Mouse (Mus musculus): Measurements from ENCODE around the gene Arid5b.
A peak's percentile ranks its signal among the peaks of the same experiment; 100 is the strongest.

The Arid5b gene

DNA sequence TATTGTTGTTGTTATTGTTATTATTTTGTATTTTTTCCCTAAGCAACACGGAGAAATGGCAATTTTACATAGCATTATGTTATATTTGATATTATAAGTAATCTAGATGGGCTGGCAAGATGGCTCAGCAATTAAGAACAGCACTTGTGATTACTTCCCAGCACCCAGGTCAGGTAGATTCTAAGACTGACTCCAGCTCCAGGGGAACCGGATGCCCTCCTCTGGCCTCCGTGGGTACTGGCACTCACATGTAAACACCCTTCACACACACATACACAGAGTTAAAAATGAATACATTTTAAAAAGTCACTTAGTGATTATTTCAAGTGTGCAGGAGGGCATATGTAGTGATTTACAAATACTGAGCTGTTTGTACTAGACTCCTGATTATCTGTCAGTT lies 190.8 kb downstream of the Arid5b start:
- no peak for DNase-seq (ENCODE audit: low spot score in 2 of 2)

- no peak for DNase-seq (ENCODE audit: low spot score in 2 of 2)
These were observed 191.6 kb downstream of the Arid5b start for GRCm38 (mm10) chr10:68086973-68087372.

- DNase-seq (ENCODE audit: low spot score in 2 of 2) = no peak
These were observed 193.0 kb downstream of the Arid5b start for GRCm38 (mm10) chr10:68085574-68085973.

DNA sequence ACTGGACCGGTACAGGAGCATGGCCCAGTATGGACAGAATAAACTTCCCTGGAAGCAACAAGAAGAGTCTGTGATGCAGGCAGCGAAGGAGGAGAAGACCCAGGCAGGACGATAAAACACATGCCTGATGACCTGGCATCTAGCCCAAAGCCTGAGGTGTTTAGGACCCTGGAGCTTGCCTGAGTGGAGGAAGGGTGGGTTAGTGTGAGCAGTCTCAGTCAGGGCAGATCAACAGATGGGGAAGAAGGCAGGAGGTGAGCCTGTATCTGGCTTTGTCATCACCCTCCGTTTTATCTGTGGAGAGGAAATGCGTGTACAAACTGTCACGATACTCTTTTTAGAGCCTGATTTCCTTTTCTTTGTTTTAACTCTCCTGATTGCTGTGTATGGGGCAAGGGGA lies 196.8 kb downstream of the Arid5b start:
- no peak for DNase-seq (ENCODE audit: low spot score in 2 of 2)

DNA sequence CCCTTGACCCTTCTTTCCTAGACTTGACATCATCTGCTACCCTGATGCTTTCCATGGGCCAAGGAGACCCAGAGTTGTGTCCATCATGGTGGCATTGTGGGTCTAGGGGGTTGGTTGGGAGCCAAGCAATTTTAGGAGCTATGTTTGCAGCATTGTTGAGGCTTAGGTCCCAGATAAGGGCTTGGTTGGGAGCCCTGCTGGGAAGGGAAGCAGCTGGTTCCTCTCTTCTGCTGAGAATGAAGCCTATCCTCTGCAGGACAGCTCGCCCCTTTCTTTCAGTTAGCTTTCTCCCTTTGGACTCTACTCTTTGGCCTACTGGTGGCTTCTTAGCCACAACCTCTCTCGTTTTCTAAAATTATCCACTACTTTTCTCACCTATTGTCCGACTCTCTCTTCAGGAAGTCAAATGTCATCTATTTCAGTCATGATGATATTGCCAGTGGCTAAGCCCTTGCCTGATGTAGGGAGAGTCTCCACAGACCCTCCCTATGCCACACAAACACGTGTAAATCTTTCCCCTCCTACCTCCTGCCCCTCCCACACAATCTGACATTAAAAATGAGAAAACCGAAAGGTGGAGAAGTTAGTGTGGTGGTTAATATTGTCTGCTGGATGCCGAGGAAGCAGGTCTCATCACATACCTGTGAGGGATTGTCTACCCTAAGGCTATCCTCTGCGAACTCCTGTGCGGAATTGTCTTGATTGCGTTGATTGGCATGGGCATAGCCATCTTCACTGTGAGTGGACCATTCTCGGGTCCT lies 198.4 kb downstream of the Arid5b start:
- no peak for DNase-seq (ENCODE audit: low spot score in 2 of 2)

DNA sequence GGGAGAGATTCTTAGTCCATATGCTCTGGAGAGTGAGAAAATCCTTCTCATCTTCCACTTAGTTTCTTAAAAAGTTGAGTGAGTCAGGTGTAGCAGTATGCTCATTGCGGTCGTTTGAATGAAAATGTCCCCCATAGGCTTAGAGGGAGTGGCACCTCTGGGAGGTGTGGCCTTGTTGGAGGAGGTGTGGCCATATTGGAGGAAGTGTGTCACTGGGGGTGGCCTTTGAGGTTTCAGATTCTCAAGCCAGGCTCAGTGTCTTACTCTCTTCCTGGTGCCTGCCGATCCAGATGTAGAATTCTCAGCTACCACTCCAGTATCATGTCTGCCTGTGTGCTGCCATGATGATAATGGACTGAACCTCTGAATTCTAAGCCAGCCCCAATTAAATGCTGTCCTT lies 199.8 kb downstream of the Arid5b start:
- DNase-seq (ENCODE audit: low spot score in 2 of 2) = no peak

DNA sequence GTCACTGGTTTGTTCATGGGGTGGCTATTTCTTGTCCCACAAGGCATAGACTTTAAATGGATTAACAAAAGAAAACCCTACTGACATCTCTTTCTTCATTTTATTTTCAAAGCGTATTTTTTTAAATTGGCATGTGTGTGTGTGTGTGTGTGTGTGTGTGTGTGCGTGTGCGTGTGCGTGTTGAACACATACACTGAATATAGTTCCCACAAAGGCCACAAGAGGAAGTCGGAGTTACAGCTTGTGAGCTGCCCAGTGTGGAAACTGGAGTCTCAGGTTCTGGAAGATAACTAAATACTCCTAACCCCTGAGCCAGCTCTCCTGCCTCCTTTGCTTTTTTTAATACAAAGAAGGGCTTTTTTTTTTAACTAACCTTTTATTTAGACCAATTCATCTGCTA lies 203.4 kb downstream of the Arid5b start:
- no peak for DNase-seq (ENCODE audit: low spot score in 2 of 2)

DNA sequence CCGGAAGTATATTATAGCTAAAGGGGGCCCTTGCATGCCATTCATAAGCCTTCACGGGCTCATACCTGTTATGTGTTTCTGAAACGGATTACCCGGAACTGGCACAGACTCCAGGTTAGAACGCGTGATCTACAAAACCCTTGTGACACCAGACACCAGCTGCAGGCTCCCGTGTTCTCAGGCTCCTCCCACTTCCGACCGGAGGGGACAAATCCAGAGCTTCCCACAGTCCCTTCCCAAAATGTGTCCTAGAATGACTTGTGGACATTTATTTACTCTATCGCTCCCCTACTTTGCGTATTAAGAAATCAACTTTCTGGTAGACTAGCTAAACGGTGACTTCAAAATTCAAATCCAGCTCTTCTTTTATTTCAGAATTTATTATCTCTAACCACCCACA lies 204.2 kb downstream of the Arid5b start:
- DNase-seq (ENCODE audit: low spot score in 2 of 2) = no peak

DNA sequence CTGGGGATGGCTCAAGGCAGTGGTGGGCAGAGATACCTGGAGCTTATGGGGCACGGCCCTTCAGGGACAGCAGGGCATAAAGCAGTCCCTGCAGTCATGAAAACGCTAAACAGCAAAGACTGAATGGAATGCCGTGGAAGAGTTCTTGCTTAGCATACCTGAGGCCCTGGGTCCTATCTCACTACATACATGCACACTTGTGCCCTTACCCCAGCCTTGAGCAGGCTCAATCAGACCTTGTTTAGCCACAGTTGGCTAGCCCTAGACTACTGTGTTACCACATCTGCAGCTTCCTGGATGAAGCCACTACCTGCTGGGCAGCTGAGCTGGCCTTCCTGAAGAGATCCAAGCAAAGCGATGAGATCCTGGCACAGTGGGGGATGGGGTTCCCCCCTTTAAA lies 205.9 kb downstream of the Arid5b start:
- no peak for DNase-seq (ENCODE audit: low spot score in 2 of 2)

DNA sequence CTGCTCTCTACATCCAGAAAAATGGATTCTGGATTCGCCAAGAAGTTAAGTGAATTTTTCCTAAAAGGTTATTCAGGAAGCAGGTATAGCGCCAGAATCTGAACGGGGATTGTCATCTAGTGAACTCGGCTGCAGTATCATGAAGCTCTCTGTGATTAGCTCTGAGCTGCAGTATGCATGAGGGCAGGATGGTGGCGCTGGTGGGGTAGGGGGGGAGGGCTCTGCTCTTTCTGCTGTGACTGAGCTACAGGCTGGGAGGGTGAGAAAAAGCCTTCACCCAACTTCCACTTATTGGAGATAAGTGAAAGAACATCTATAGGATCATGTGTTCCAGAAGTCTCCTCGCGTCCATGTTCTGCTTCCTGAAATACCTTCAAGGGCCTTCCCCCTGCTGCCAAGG lies 207.5 kb downstream of the Arid5b start:
- DNase-seq (ENCODE audit: low spot score in 2 of 2) = no peak

DNA sequence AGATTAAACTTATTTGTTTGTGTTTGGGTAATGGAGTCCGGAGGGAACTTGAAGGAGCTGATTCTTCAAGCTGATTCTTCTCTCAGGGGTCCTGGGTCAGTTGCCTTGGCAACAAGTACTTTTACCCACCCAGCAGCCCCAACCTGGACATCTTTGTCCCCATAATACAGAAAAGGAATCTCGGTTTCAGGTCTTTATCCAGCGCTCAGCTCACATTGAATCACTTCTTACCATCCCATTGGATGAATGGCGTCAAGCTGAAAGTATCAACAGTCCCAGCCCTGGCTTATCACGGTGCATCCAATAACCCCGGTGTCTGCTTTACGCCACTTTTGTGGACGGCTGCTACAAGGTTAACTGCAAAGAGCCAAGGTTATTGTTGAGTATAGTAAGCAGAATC lies 210.1 kb downstream of the Arid5b start:
- no peak for DNase-seq (ENCODE audit: low spot score in 2 of 2)

GRCm38 (mm10) chr10:68067961-68068360 lies 210.6 kb downstream of the Arid5b start:
- DNase-seq (ENCODE audit: low spot score in 2 of 2) = no peak

DNA sequence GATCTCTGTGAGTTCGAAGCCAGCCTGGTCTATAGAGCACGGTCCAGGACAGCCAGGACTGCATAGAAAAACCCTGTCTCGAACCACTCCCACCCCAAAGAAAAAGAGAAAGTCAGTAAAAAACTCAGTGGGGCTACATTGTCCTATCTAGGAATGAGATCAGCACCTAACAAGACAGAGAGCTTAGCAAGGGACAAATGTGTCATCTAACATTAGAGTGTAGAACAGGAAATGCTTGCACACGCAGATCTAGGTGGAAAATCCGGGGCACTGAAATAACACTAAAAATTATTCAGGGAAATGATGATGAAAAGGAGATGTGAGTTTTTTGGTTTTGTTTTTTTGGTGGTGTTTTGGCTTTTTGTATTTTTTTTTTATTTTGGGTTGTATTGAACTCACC lies 212.4 kb downstream of the Arid5b start:
- no peak for DNase-seq (ENCODE audit: low spot score in 2 of 2)

- DNase-seq (ENCODE audit: low spot score in 2 of 2) = no peak
These were observed 214.0 kb downstream of the Arid5b start for GRCm38 (mm10) chr10:68064571-68064970.

- no peak for DNase-seq (ENCODE audit: low spot score in 2 of 2)
These were observed 214.6 kb downstream of the Arid5b start for GRCm38 (mm10) chr10:68063806-68064545.

GRCm38 (mm10) chr10:68061249-68061615 lies 217.3 kb downstream of the Arid5b start:
- no peak for DNase-seq (ENCODE audit: low spot score in 2 of 2)

- no peak for DNase-seq (ENCODE audit: low spot score in 2 of 2)
These were observed 217.8 kb downstream of the Arid5b start for GRCm38 (mm10) chr10:68060590-68061248.

DNA sequence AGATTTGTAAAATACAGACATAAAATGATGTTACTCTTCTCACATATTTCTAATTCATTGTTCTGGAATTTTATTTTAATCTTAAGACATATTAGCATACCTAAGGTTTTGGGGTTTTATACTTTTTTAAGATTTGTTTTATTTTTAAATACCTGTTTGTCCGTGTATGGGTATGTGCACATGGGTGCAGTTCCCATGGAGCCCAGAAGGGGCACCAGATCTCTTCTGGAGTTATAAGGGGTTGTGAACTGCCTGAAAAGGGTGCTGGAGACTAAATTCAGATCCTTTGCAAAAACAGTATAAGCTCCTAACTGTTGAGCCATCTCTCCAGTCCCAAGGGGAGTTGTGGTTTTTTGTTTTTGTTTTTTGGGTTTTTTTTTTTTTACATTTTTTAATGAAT lies 220.2 kb downstream of the Arid5b start:
- no peak for DNase-seq (ENCODE audit: low spot score in 2 of 2)

DNA sequence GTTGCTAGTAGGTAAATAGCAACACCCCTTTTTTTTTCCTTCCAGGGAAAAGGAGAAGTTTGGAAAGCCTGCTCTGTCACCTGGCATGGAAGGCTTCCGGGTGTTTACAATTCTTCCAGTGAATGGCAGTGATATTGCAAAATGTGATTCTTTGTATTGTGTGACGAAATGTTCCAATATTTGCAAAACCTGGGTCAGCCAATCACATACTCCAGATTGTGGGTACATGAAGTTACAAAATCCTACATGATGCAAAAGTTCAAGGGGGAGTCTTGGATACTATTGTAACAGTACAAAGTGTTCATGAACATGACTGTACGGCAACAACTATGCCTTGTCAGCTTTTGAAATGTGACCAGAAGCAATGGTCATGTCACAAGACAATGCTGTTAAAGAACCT lies 220.7 kb downstream of the Arid5b start:
- no peak for DNase-seq (ENCODE audit: low spot score in 2 of 2)

GRCm38 (mm10) chr10:68054706-68055105 lies 223.8 kb downstream of the Arid5b start:
- DNase-seq (ENCODE audit: low spot score in 2 of 2) = no peak

- DNase-seq (ENCODE audit: low spot score in 2 of 2) = no peak
These were observed 224.4 kb downstream of the Arid5b start for GRCm38 (mm10) chr10:68054131-68054530.

GRCm38 (mm10) chr10:68052307-68052706 lies 226.2 kb downstream of the Arid5b start:
- peak in 1 of 2 experiments; percentile 13 for DNase-seq (ENCODE audit: low spot score in 2 of 2)
